Mouse (Mus musculus) brain, embryonic 14.5 days (tissue): ENCODE results near the gene Pcyt1a.

Experiments used
- CTCF ChIP-seq: fragments of 200-500 bp; IDR thresholded peaks from 2 replicates; pipeline ENCODE4 v1.5.1; 2012; ENCODE audit warnings: inconsistent platforms, mild to moderate bottlenecking, moderate library complexity, borderline replicate concordance; ENCODE audit not compliant: insufficient read depth, insufficient read length; ENCODE audit errors: extremely low read depth
- POLR2A ChIP-seq: fragments of 200-500 bp; IDR thresholded peaks from 2 replicates; pipeline ENCODE4 v1.6.1; 2012; ENCODE audit warnings: mild to moderate bottlenecking, inconsistent platforms, borderline replicate concordance; ENCODE audit not compliant: poor library complexity, insufficient read depth, insufficient read length, severe bottlenecking; ENCODE audit errors: extremely low read depth

DNA sequence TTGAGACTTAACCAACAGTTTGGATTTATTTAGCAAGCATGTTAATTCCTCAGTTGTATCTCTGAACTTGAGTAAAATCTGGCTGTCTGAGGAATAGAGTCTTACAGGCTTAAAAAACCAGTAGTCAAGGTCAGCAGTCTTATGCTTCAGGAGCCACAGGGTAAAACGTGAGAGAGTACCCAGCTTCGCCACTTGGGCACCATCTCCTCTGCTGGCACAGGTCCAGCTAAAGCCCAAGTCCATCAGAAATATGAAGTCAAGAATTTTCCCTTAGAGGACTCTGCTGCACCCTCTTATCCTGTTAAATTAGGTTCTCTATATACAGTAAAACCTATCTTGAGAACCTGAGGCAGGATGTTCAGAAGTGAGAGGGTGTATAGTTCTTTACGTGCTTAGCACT, 43.9 kb upstream of the Pcyt1a start:
- TF ChIP-seq CTCF, result no peak
- no peak for TF ChIP-seq POLR2A
